Mouse (Mus musculus) adrenal gland, postnatal 0 days (tissue): ENCODE data around the gene Vmn2r77. TPM values are rescaled to one million over a fixed set of nuclear protein-coding genes. Genes with fewer than 3 reads are reported as not detected.

Source experiments
- polyA plus RNA-seq: library from polyadenylated mRNA; unstranded; fragments of >200 nt; fragmentation: Nextera tagmentation; extraction: Ambion mirVana; gene quantifications from 2 replicates; pipeline ENCODE4 v1.2.1, GENCODE M21; 2015

Gene Vmn2r77
- not detected in 2 replicates for polyA plus RNA-seq

GRCm38 (mm10) chr7:86794727-86795126, at the start of gene Vmn2r77:
Gene Vmn2r77, plus strand, starts transcription at chr7:86795027.

DNA sequence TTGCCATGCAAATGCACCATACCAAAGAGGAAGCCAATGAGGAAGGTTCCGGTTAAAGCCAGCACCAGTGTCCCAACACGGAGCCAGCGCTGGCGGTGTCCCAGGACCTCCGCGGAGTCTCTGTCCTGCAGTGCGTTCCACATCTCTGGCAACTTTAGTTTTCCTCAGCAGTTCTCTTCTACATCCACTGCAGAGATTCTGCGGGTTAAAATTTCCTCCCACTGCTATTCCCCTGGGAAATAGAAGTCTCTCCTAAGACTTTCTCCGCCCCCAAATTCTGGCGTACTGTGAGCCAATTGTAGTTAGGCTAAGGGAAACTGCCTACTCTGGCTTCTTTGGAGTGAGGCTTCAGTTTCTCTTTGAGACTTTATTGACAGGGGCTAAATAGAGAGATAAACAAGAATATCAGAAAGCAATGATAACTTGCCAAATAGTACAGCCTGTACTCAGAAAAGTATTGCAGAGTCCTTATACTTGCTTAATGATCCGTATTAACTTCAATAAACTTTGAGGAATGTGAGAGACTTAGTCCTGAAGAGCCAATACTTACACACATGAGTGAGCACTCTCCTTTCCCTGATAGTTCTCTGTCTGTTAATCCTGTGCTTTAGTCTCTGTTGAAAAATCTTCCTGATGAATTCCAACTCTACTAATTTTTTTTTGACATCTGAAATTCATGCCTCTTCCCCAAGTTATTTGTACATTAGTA, 19.1 kb upstream of the Vmn2r77 start, which contains the start of gene Folh1:
Gene Folh1 (minus strand): TSS at position 327 of the 709 bp plus-strand sequence.

Other genes starting within 250 kb of the Vmn2r77 start
- not detected in 2 replicates for gene Olfr295, start 211.2 kb upstream of the Vmn2r77 start, polyA plus RNA-seq
- gene Olfr294, start 178.4 kb upstream of the Vmn2r77 start, polyA plus RNA-seq, result not detected in 2 replicates
- not detected in 2 replicates for gene Olfr293, start 146.0 kb upstream of the Vmn2r77 start, polyA plus RNA-seq
- gene Olfr292, start 106.7 kb upstream of the Vmn2r77 start, polyA plus RNA-seq, result not detected in 2 replicates
- gene Folh1, start 19.1 kb upstream of the Vmn2r77 start, polyA plus RNA-seq, result 7.0 and 12.5 TPM in 2 replicates
- gene Vmn2r78, start 120.1 kb downstream of the Vmn2r77 start, polyA plus RNA-seq, result 0.09 TPM in 1 of 2 replicates, not detected in the other
- gene Vmn2r79, start 201.1 kb downstream of the Vmn2r77 start, polyA plus RNA-seq, result 0.02 TPM in 1 of 2 replicates, not detected in the other